Mouse (Mus musculus) lung, adult 2 months (tissue): ENCODE measurements around the gene Fam13a.

ENCODE experiments used
- CTCF ChIP-seq: fragments of 200-500 bp; IDR thresholded peaks from 2 replicates; pipeline ENCODE4 v1.5.1; 2011; ENCODE audit warnings: mild to moderate bottlenecking, low read length, control low read depth; ENCODE audit not compliant: insufficient read depth
- POLR2A ChIP-seq: fragments of 200-500 bp; IDR thresholded peaks from 2 replicates; pipeline ENCODE4 v1.6.1; 2011; ENCODE audit warnings: low read depth, mild to moderate bottlenecking, control low read depth, low read length, borderline replicate concordance; ENCODE audit errors: extremely low read depth

GRCm38 (mm10) chr6:59039719-59040118, 15.4 kb upstream of the Fam13a start:
- TF ChIP-seq POLR2A (no peak), CTCF (no peak)
